Mouse (Mus musculus): ENCODE measurements at regions not wholly inside any gene's neighbourhood (a gene's known extent, or its start where the extent isn't known, plus 50 kb on each side); places are given as distances from the start of the nearest gene placed in this dataset.

- Histone ChIP-seq H3ac (ENCODE audit: control insufficient read depth, insufficient read length, low read depth) (no peak overlapping the region), H3K4me3 (ENCODE audit: insufficient read depth, poor library complexity, severe bottlenecking) (no peak overlapping the region), H3K79me3 (ENCODE audit: low read depth) (no peaks in the 10 kb centered on the region), H3K27me3 (ENCODE audit: control insufficient read depth, insufficient read depth, insufficient read length) (no peaks in the 10 kb centered on the region), H3K79me2 (ENCODE audit: control insufficient read depth, insufficient read depth) (no peaks in the 10 kb centered on the region), H3K36me3 (ENCODE audit: control insufficient read depth, insufficient read depth) (no peaks in the 10 kb centered on the region)
- TF ChIP-seq CTCF (IDR thresholded peaks at IDR 0.05; ENCODE audit: control insufficient read depth, insufficient read depth, insufficient read length) (no peak), MYOD1 (IDR thresholded peaks at IDR 0.05; ENCODE audit: control insufficient read depth, insufficient read length, low read depth) (no peak), FOSL1 (IDR thresholded peaks at IDR 0.05; ENCODE audit: insufficient read depth, low read length, poor library complexity, severe bottlenecking) (no peak), MYOG (IDR thresholded peaks at IDR 0.05; ENCODE audit: control insufficient read depth, extremely low read depth, insufficient read length) (no peak), USF1 (IDR thresholded peaks at IDR 0.05; ENCODE audit: low read depth) (no peak), MAX (IDR thresholded peaks at IDR 0.05) (no peak), CEBPB (IDR thresholded peaks at IDR 0.05; ENCODE audit: low read depth) (no peak)
These were observed 399.6 kb downstream of the Nbas start for GRCm38 (mm10) chr12:13668485-13669022.

- Histone ChIP-seq H3K79me2 (ENCODE audit: control insufficient read depth, insufficient read depth) (no peaks in the 10 kb centered on the region), H3K27me3 (ENCODE audit: control insufficient read depth, insufficient read depth, insufficient read length) (no peaks in the 10 kb centered on the region), H3K79me3 (ENCODE audit: low read depth) (no peaks in the 10 kb centered on the region), H3K4me3 (ENCODE audit: insufficient read depth, poor library complexity, severe bottlenecking) (no peak overlapping the region), H3K36me3 (ENCODE audit: control insufficient read depth, insufficient read depth) (no peaks in the 10 kb centered on the region), H3ac (ENCODE audit: control insufficient read depth, insufficient read length, low read depth) (no peak overlapping the region)
- no peak for TF ChIP-seq MAX (IDR thresholded peaks at IDR 0.05)
- TF ChIP-seq CTCF (IDR thresholded peaks at IDR 0.05; ENCODE audit: control insufficient read depth, insufficient read depth, insufficient read length), result no peak
- no peak for TF ChIP-seq CEBPB (IDR thresholded peaks at IDR 0.05; ENCODE audit: low read depth)
- TF ChIP-seq FOSL1 (IDR thresholded peaks at IDR 0.05; ENCODE audit: insufficient read depth, low read length, poor library complexity, severe bottlenecking), result no peak
- TF ChIP-seq MYOG (IDR thresholded peaks at IDR 0.05; ENCODE audit: control insufficient read depth, extremely low read depth, insufficient read length), result no peak
- TF ChIP-seq USF1 (IDR thresholded peaks at IDR 0.05; ENCODE audit: low read depth), result no peak
- TF ChIP-seq MYOD1 (IDR thresholded peaks at IDR 0.05; ENCODE audit: control insufficient read depth, insufficient read length, low read depth), result no peak
These were observed 370.4 kb downstream of the Nbas start for GRCm38 (mm10) chr12:13639336-13639735.

Data from C2C12 (cell line).